Mouse (Mus musculus): Measurements from ENCODE around the gene Ptpn13. TPM values are rescaled to one million over a fixed set of nuclear protein-coding genes. Genes with fewer than 3 reads are reported as not detected.

Gene Ptpn13
- total RNA-seq, 2 experiments from 2014 or later, result 10.9 to 12.2 TPM

- no peak for DNase-seq (ENCODE audit: low spot score in 2 of 2)
Observed at GRCm38 (mm10) chr5:103629854-103630580, 205.0 kb downstream of the Ptpn13 start.

- DNase-seq (ENCODE audit: low spot score in 2 of 2), result no peak
Observed at GRCm38 (mm10) chr5:103637162-103637561, 212.2 kb downstream of the Ptpn13 start.

DNA sequence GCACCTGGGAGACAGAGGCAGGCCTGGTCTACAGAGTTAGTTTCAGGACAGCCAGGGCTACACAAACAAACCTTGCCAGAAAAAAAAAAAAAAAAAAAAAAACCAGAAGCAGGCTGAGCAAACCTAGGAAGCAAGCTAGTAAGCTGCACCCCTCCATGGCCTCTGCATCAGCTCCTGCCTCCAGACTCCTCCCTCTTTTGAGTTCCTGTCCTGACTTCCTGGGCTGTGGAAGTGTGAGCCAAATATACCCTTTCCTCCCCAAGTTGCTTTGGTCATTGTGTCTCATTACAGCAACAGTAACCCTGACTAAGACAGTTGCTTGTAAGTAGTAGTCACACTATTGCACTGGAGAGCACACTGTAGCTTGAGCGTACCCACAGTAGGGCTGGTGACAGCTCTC is 219.2 kb downstream of the Ptpn13 start:
- DNase-seq (ENCODE audit: low spot score in 2 of 2), result no peak

DNA sequence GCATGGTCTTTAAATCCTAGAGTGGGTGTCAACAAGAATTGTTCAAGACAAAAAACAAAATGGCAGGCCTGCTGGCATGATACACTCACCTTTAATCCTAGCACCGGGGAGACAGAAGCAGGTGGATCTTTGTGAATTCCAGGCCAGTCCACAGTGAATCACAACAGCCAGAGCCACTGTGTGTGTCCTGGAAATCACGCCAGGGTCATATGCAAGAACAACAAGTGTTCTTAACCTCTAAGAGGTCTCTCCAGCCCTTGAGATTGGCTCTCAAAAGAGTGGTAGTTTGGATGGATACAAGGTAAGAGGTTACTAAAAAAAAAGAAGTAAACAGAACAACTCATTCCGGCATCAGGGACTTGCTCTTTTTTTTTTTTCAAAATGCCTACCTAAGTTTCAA is 222.3 kb downstream of the Ptpn13 start:
- no peak for DNase-seq (ENCODE audit: low spot score in 2 of 2)

Other genes starting within 250 kb of the Ptpn13 start
- gene Mapk10, start 213.9 kb upstream of the Ptpn13 start, total RNA-seq (2021), result 100 to 1,000 TPM; 454 to 460 TPM
- gene Slc10a6, start 204.2 kb downstream of the Ptpn13 start, total RNA-seq (2021), result not detected
- not detected for gene 1700016H13Rik, start 230.8 kb downstream of the Ptpn13 start, total RNA-seq (2021)

Measured in layer of hippocampus, adult 18-20 months (tissue).